Comparison of ENCODE assay signal across 31 mouse cellular contexts in the genomic region with DNA sequence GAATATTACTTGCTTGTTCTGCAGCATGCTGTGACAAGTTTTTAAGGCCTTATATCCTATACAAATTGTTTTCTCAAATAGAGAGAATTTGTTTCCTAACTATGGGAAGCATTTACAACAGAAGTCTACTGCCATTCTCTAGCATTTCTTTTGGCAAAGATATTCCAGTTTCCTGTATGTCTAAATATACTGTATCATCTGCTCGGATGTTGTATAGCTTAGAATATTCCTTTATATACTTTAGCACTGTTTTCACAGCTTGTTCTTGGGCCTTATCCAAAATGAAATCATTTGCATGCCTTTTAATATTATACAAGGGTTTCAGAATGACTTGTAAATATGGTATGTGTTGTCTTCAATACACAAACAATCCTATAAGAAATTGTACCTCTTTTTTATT.
"Had no signal": no experiment of that assay in that cellular context is flagged by ENCODE, and none has a peak within 500 bp of the region (broad histone marks: within the 10 kb centered on the region; RNA-seq: fewer than 3 reads in every experiment).

No protein-coding gene starts in this region.

- H3K4me2 ChIP-seq: limb, embryonic 12.5 days; limb, embryonic 13.5 days; limb, embryonic 15.5 days; liver, embryonic 11.5 days; liver, embryonic 12.5 days; liver, embryonic 13.5 days; liver, embryonic 15.5 days; lung, embryonic 14.5 days; lung, embryonic 15.5 days; midbrain, embryonic 11.5 days; midbrain, embryonic 12.5 days; midbrain, embryonic 13.5 days; midbrain, embryonic 15.5 days; neural tube, embryonic 12.5 days had no signal

- H3K4me1 ChIP-seq: liver, embryonic 12.5 days; liver, embryonic 13.5 days; liver, embryonic 15.5 days; lung, embryonic 15.5 days; megakaryocyte, embryonic 14.5 days; neural tube, embryonic 12.5 days had no signal

- DNase-seq: left cerebral cortex, postnatal 4 days; liver; liver, embryonic 13.5 days; liver, postnatal 0 days; lung, adult 18-20 months; lung, adult 2 months; lung, embryonic 14.5 days; lung, postnatal 10 days; lung, postnatal 14 days; lung, postnatal 36 days; lung, postnatal 4 days; midbrain, embryonic 14.5 days had no signal

- H3K9ac ChIP-seq: limb, embryonic 12.5 days; limb, embryonic 13.5 days; limb, embryonic 15.5 days; liver, embryonic 12.5 days; liver, embryonic 13.5 days; liver, embryonic 14.5 days; liver, embryonic 15.5 days; liver, postnatal 0 days; lung, embryonic 14.5 days; lung, embryonic 15.5 days; midbrain, embryonic 12.5 days; midbrain, embryonic 13.5 days; midbrain, embryonic 15.5 days; neural tube, embryonic 12.5 days had no signal

- ATAC-seq: liver, embryonic 12.5 days; liver, postnatal 0 days; lung, postnatal 0 days; midbrain, embryonic 13.5 days; midbrain, embryonic 15.5 days; midbrain, embryonic 16.5 days had no signal

- H3K9me3 ChIP-seq: limb, embryonic 10.5 days; limb, embryonic 12.5 days; limb, embryonic 13.5 days; limb, embryonic 15.5 days; liver, embryonic 12.5 days; liver, embryonic 13.5 days; liver, embryonic 15.5 days; lung, embryonic 15.5 days; megakaryocyte, embryonic 14.5 days; midbrain, embryonic 12.5 days; midbrain, embryonic 13.5 days; midbrain, embryonic 15.5 days; neural tube, embryonic 12.5 days had no signal

- H3K36me3 ChIP-seq: limb, embryonic 10.5 days; limb, embryonic 12.5 days; limb, embryonic 13.5 days; limb, embryonic 15.5 days; liver, embryonic 12.5 days; liver, embryonic 13.5 days; liver, embryonic 15.5 days; lung, embryonic 15.5 days; midbrain, embryonic 12.5 days; midbrain, embryonic 13.5 days; midbrain, embryonic 15.5 days; neural tube, embryonic 12.5 days had no signal

- H3K27ac ChIP-seq: limb, embryonic 10.5 days; limb, embryonic 12.5 days; limb, embryonic 13.5 days; limb, embryonic 15.5 days; liver, embryonic 12.5 days; liver, embryonic 13.5 days; liver, embryonic 14.5 days; liver, embryonic 15.5 days; lung, embryonic 15.5 days; macrophage; midbrain, embryonic 12.5 days; midbrain, embryonic 13.5 days; midbrain, embryonic 15.5 days; neural tube, embryonic 12.5 days had no signal

- H3K27me3 ChIP-seq: limb, embryonic 12.5 days; limb, embryonic 13.5 days; limb, embryonic 15.5 days; liver, embryonic 12.5 days; liver, embryonic 13.5 days; liver, embryonic 15.5 days; lung, embryonic 15.5 days; megakaryocyte, embryonic 14.5 days; midbrain, embryonic 12.5 days; midbrain, embryonic 13.5 days; midbrain, embryonic 15.5 days; neural tube, embryonic 12.5 days had no signal

- H3K4me3 ChIP-seq: limb, embryonic 10.5 days; limb, embryonic 12.5 days; limb, embryonic 13.5 days; limb, embryonic 15.5 days; liver, embryonic 12.5 days; liver, embryonic 13.5 days; liver, embryonic 15.5 days; lung, embryonic 15.5 days; megakaryocyte, embryonic 14.5 days; midbrain, embryonic 12.5 days; midbrain, embryonic 13.5 days; midbrain, embryonic 15.5 days; myocyte; neural tube, embryonic 12.5 days had no signal
